ENCODE assay signal across 8 mouse cellular contexts in the genomic region with DNA sequence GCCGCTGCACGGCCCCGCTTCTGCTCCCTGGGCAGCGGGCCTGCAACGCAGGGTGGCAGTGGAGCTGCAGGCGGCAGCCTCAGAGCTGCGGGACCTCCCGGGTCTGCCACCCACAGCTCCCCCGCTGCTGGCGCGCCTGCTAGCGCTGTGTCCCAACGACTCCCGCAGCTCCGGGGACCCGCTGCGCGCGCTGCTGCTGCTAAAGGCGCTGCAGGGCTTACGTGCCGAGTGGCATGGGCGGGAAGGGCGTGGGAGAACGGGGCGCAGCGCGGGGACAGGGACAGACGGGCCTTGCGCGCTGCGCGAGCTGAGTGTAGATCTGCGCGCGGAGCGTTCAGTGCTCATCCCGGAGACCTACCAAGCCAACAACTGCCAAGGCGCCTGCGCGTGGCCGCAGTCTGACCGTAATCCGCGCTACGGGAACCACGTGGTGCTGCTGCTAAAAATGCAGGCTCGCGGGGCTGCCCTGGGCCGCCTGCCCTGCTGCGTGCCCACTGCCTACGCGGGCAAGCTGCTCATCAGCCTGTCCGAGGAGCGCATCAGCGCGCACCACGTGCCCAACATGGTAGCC. TPM values are rescaled to one million over a fixed set of nuclear protein-coding genes. Genes with fewer than 3 reads are reported as not detected.
DNase-seq lines count a peak whose midpoint lies in the region; ATAC-seq and TF ChIP-seq lines count a peak whose summit lies in the region.

No protein-coding gene starts in this region.

- DNase-seq in spleen, adult 18-20 months, result peak; percentile 42 to 50
- DNase-seq in spleen, adult 12 weeks (ENCODE audit: low spot score), result no peak
- DNase-seq in heart, adult 8-10 months (ENCODE audit: low spot score), result peak; percentile 66
- peak; percentile 81 for DNase-seq in kidney, adult 2 months
- DNase-seq in spleen, adult 2 months (ENCODE audit: low read depth in 1 of 2, low spot score in 2 of 2), result peak in 1 of 2 experiments; percentile 55

- peak overlapping the region; percentile 97 for H3K4me2 ChIP-seq in embryonic facial prominence, embryonic 12.5 days (replicated peaks)
- peak overlapping the region; percentile 97 for H3K4me2 ChIP-seq in limb, embryonic 12.5 days
- H3K4me2 ChIP-seq in midbrain, embryonic 12.5 days (replicated peaks), result peak overlapping the region; percentile 96

- H3K27me3 ChIP-seq in embryonic facial prominence, embryonic 12.5 days, result peaks cover 47% of the 10 kb centered on the region
- H3K27me3 ChIP-seq in kidney, adult 2 months (replicated peaks; ENCODE audit: control insufficient read depth, insufficient read depth, low read length), result no peaks in the 10 kb centered on the region
- peaks cover 59% of the 10 kb centered on the region for H3K27me3 ChIP-seq in limb, embryonic 12.5 days
- H3K27me3 ChIP-seq in midbrain, embryonic 12.5 days, result peaks cover 56% of the 10 kb centered on the region
- H3K27me3 ChIP-seq in spleen, adult 2 months (ENCODE audit: control insufficient read depth, insufficient read depth, low read length), result peaks cover 14% of the 10 kb centered on the region

- H3K4me3 ChIP-seq in embryonic facial prominence, embryonic 12.5 days, result peak overlapping the region; percentile 50
- H3K4me3 ChIP-seq in kidney, adult 2 months (ENCODE audit: insufficient read depth, low read depth, low read length), result peak overlapping the region; percentile 49
- peak overlapping the region; percentile 52 for H3K4me3 ChIP-seq in limb, embryonic 12.5 days (replicated peaks)
- peak overlapping the region; percentile 54 for H3K4me3 ChIP-seq in midbrain, embryonic 12.5 days
- peak overlapping the region; percentile 49 for H3K4me3 ChIP-seq in spleen, adult 2 months (ENCODE audit: extremely low read depth, insufficient read depth, insufficient read length)

- H3K9ac ChIP-seq in embryonic facial prominence, embryonic 12.5 days, result peak overlapping the region; percentile 70
- H3K9ac ChIP-seq in limb, embryonic 12.5 days (replicated peaks), result peak overlapping the region; percentile 69
- peak overlapping the region; percentile 78 for H3K9ac ChIP-seq in midbrain, embryonic 12.5 days (replicated peaks)

- peak; percentile 47; the same call in 1 of the 2 replicates for ATAC-seq in embryonic facial prominence, embryonic 12.5 days (ENCODE audit: insufficient number of reproducible peaks, insufficient read depth, low FRiP score, low TSS enrichment)
- peak; percentile 48; the same call in 1 of the 2 replicates for ATAC-seq in limb, embryonic 12.5 days (ENCODE audit: insufficient number of reproducible peaks, insufficient read depth, low FRiP score, low TSS enrichment, low read depth)
- ATAC-seq in midbrain, embryonic 12.5 days (ENCODE audit: low FRiP score, low read depth), result peak; percentile 86

- H3K27ac ChIP-seq in embryonic facial prominence, embryonic 12.5 days, result peak overlapping the region; percentile 77
- no peak overlapping the region for H3K27ac ChIP-seq in kidney, adult 2 months (ENCODE audit: insufficient read depth, low read depth, low read length)
- peak overlapping the region; percentile 66 for H3K27ac ChIP-seq in limb, embryonic 12.5 days
- H3K27ac ChIP-seq in midbrain, embryonic 12.5 days (replicated peaks), result peak overlapping the region; percentile 83
- no peak overlapping the region for H3K27ac ChIP-seq in spleen, adult 2 months (ENCODE audit: insufficient read depth, low read length)

- WGBS in embryonic facial prominence, embryonic 12.5 days, result 1% methylated on average over 58 of the region's 58 CpGs
- 1% methylated on average over 58 of the region's 58 CpGs for WGBS in kidney, adult 2 months
- WGBS in limb, embryonic 12.5 days, result under 1% methylated on average over 58 of the region's 58 CpGs
- WGBS in midbrain, embryonic 12.5 days, result under 1% methylated on average over 53 of the region's 58 CpGs
- WGBS in spleen, adult 2 months, result 2% methylated on average over 42 of the region's 58 CpGs

- TF ChIP-seq POLR2A in kidney, adult 2 months (IDR thresholded peaks at IDR 0.05; ENCODE audit: low read depth, low read length), result peak; percentile 11
- TF ChIP-seq POLR2A in spleen, adult 2 months (IDR thresholded peaks at IDR 0.05; ENCODE audit: low read depth, low read length), result no peak

- H3K4me1 ChIP-seq in embryonic facial prominence, embryonic 12.5 days, result peaks cover 39% of the 10 kb centered on the region
- H3K4me1 ChIP-seq in kidney, adult 2 months (ENCODE audit: control insufficient read depth, insufficient read depth, low read length), result peaks cover 6% of the 10 kb centered on the region; the same call in 1 of the 2 replicates
- H3K4me1 ChIP-seq in limb, embryonic 12.5 days (replicated peaks), result peaks cover 43% of the 10 kb centered on the region
- peaks cover 42% of the 10 kb centered on the region for H3K4me1 ChIP-seq in midbrain, embryonic 12.5 days
- H3K4me1 ChIP-seq in spleen, adult 2 months (ENCODE audit: control insufficient read depth, insufficient read depth, insufficient read length), result peaks cover 10% of the 10 kb centered on the region

- no peaks in the 10 kb centered on the region for H3K9me3 ChIP-seq in embryonic facial prominence, embryonic 12.5 days
- H3K9me3 ChIP-seq in limb, embryonic 12.5 days, result no peaks in the 10 kb centered on the region
- no peaks in the 10 kb centered on the region for H3K9me3 ChIP-seq in midbrain, embryonic 12.5 days

- H3K36me3 ChIP-seq in embryonic facial prominence, embryonic 12.5 days, result peaks cover 34% of the 10 kb centered on the region
- no peaks in the 10 kb centered on the region for H3K36me3 ChIP-seq in kidney, adult 2 months (ENCODE audit: control insufficient read depth, insufficient read depth, low read length)
- peaks cover 36% of the 10 kb centered on the region for H3K36me3 ChIP-seq in limb, embryonic 12.5 days
- H3K36me3 ChIP-seq in midbrain, embryonic 12.5 days, result peaks cover 33% of the 10 kb centered on the region
- H3K36me3 ChIP-seq in spleen, adult 2 months (ENCODE audit: control insufficient read depth, insufficient read depth, low read length), result peaks cover 27% of the 10 kb centered on the region

- TF ChIP-seq CTCF in kidney, adult 2 months (conservative IDR thresholded peaks at IDR 0.05; ENCODE audit: insufficient read depth, insufficient read length, low read depth, low read length), result no peak
- TF ChIP-seq CTCF in spleen, adult 2 months (IDR thresholded peaks at IDR 0.05; ENCODE audit: extremely low read depth, insufficient read depth, insufficient read length, insufficient replicate concordance), result no peak

RNA-seq across cellular contexts. Expression of gene Amh, which starts 2.1 kb away (rescaled TPM):
- not detected in 2 replicates for polyA plus RNA-seq in embryonic facial prominence, embryonic 12.5 days (2016; fragmentation: Nextera tagmentation; extraction: Ambion mirVana)
- total RNA-seq in heart, adult 8-10 months (2022), result under 1 TPM; 0.14 to 0.50 (median 0.20) TPM
- polyA plus RNA-seq in kidney, adult 2 months (2012; rRNA removed), result 0.17 and 0.23 TPM in 2 replicates
- polyA plus RNA-seq in limb, embryonic 12.5 days (2016; fragmentation: Nextera tagmentation; extraction: Ambion mirVana), result not detected in 2 replicates
- polyA plus RNA-seq in midbrain, embryonic 12.5 days (2016; fragmentation: Nextera tagmentation; extraction: Ambion mirVana), result 0.10 TPM in 1 of 2 replicates, not detected in the other
- 1.3 and 2.3 TPM in 2 replicates for polyA plus RNA-seq in spleen, adult 2 months (2012; rRNA removed)

RNA-seq across cellular contexts. Expression of gene Jsrp1, which starts 6.2 kb away (rescaled TPM):
- 1.6 and 1.8 TPM in 2 replicates for polyA plus RNA-seq in embryonic facial prominence, embryonic 12.5 days (2016; fragmentation: Nextera tagmentation; extraction: Ambion mirVana)
- 1 to 10 TPM in 1 of 4 experiments, under 1 TPM in 3; 0.47 to 1.6 (median 0.75) TPM for total RNA-seq in heart, adult 8-10 months (2022)
- polyA plus RNA-seq in kidney, adult 2 months (2012; rRNA removed), result 0.20 and 3.2 TPM in 2 replicates
- 1.6 and 1.7 TPM in 2 replicates for polyA plus RNA-seq in limb, embryonic 12.5 days (2016; fragmentation: Nextera tagmentation; extraction: Ambion mirVana)
- polyA plus RNA-seq in midbrain, embryonic 12.5 days (2016; fragmentation: Nextera tagmentation; extraction: Ambion mirVana), result 0.38 and 0.50 TPM in 2 replicates
- not detected in 2 replicates for polyA plus RNA-seq in spleen, adult 2 months (2012; rRNA removed)

RNA-seq across cellular contexts. Expression of gene Plekhj1, which starts 8.7 kb away (rescaled TPM):
- 132 and 142 TPM in 2 replicates for polyA plus RNA-seq in embryonic facial prominence, embryonic 12.5 days (2016; fragmentation: Nextera tagmentation; extraction: Ambion mirVana)
- 10 to 100 TPM; 29.8 to 37.4 (median 32.7) TPM for total RNA-seq in heart, adult 8-10 months (2022)
- polyA plus RNA-seq in kidney, adult 2 months (2012; rRNA removed), result 36.9 and 39.3 TPM in 2 replicates
- 132 and 144 TPM in 2 replicates for polyA plus RNA-seq in limb, embryonic 12.5 days (2016; fragmentation: Nextera tagmentation; extraction: Ambion mirVana)
- polyA plus RNA-seq in midbrain, embryonic 12.5 days (2016; fragmentation: Nextera tagmentation; extraction: Ambion mirVana), result 137 and 148 TPM in 2 replicates
- 71.8 and 97.5 TPM in 2 replicates for polyA plus RNA-seq in spleen, adult 2 months (2012; rRNA removed)

RNA-seq across cellular contexts. Expression of gene Sf3a2, which starts 9.1 kb away (rescaled TPM):
- polyA plus RNA-seq in embryonic facial prominence, embryonic 12.5 days (2016; fragmentation: Nextera tagmentation; extraction: Ambion mirVana), result 64.8 and 71.7 TPM in 2 replicates
- total RNA-seq in heart, adult 8-10 months (2022), result 10 to 100 TPM; 25.0 to 33.0 (median 31.5) TPM
- 22.6 and 23.1 TPM in 2 replicates for polyA plus RNA-seq in kidney, adult 2 months (2012; rRNA removed)
- 63.0 and 72.8 TPM in 2 replicates for polyA plus RNA-seq in limb, embryonic 12.5 days (2016; fragmentation: Nextera tagmentation; extraction: Ambion mirVana)
- polyA plus RNA-seq in midbrain, embryonic 12.5 days (2016; fragmentation: Nextera tagmentation; extraction: Ambion mirVana), result 68.5 and 70.8 TPM in 2 replicates
- 38.7 and 54.3 TPM in 2 replicates for polyA plus RNA-seq in spleen, adult 2 months (2012; rRNA removed)

RNA-seq across cellular contexts. Expression of gene Oaz1, which starts 19.3 kb away (rescaled TPM):
- polyA plus RNA-seq in embryonic facial prominence, embryonic 12.5 days (2016; fragmentation: Nextera tagmentation; extraction: Ambion mirVana), result 1,786 and 1,871 TPM in 2 replicates
- 1,000 to 10,000 TPM in 2 of 4 experiments, 100 to 1,000 TPM in 2; 848 to 1,083 (median 963) TPM for total RNA-seq in heart, adult 8-10 months (2022)
- 1,045 and 1,074 TPM in 2 replicates for polyA plus RNA-seq in kidney, adult 2 months (2012; rRNA removed)
- polyA plus RNA-seq in limb, embryonic 12.5 days (2016; fragmentation: Nextera tagmentation; extraction: Ambion mirVana), result 1,783 and 1,832 TPM in 2 replicates
- 1,390 and 1,564 TPM in 2 replicates for polyA plus RNA-seq in midbrain, embryonic 12.5 days (2016; fragmentation: Nextera tagmentation; extraction: Ambion mirVana)
- 730 and 862 TPM in 2 replicates for polyA plus RNA-seq in spleen, adult 2 months (2012; rRNA removed)

Comparison
In these comparisons a context has a peak if more than half of its experiments do, and no peak if none do; other contexts are left out.
1. H3K27ac ChIP-seq: peak in embryonic facial prominence, embryonic 12.5 days (single experiment), limb, embryonic 12.5 days (single experiment) and midbrain, embryonic 12.5 days (single experiment); none in kidney, adult 2 months (single experiment) and spleen, adult 2 months (single experiment).
2. Peak in every context shown above with its lines, with median percentiles within 50 percentile points of each other: ATAC-seq, H3K4me2 ChIP-seq, H3K4me3 ChIP-seq and H3K9ac ChIP-seq.